Mouse (Mus musculus) forebrain, embryonic 16.5 days (tissue): ENCODE results near the gene Hspe1. TPM values are rescaled to one million over a fixed set of nuclear protein-coding genes. Genes with fewer than 3 reads are reported as not detected.

Experiments
- ATAC-seq: fragments of 200-750 bp; cut with Nextera tagmentation; 2 replicates; pipeline ENCODE4 v1.8.0; 2017; ENCODE audit warnings: mild to moderate bottlenecking, moderate library complexity
- H3K27ac ChIP-seq: fragments of 300-500 bp; sonication (generic); 2 replicates; pipeline ENCODE4 v1.5.1; 2014; ENCODE audit warnings: low read length, control low read depth
- H3K27me3 ChIP-seq: fragments of 300-500 bp; sonication (generic); replicated peaks from 2 replicates; pipeline ENCODE4 v1.6.1; 2014; ENCODE audit warnings: low read length; ENCODE audit not compliant: control insufficient read depth, insufficient read depth
- H3K36me3 ChIP-seq: fragments of 300-500 bp; sonication (generic); 2 replicates; pipeline ENCODE4 v1.6.1; 2014; ENCODE audit not compliant: control insufficient read depth, insufficient read depth
- H3K4me1 ChIP-seq: fragments of 300-500 bp; sonication (generic); replicated peaks from 2 replicates; pipeline ENCODE4 v1.6.1; 2014; ENCODE audit warnings: low read length; ENCODE audit not compliant: control insufficient read depth, insufficient read depth
- H3K4me2 ChIP-seq: fragments of 300-500 bp; sonication (generic); 2 replicates; pipeline ENCODE4 v1.6.1; 2014; ENCODE audit warnings: mild to moderate bottlenecking, low read length, control low read depth
- H3K4me3 ChIP-seq: fragments of 300-500 bp; sonication (generic); replicated peaks from 2 replicates; pipeline ENCODE4 v1.5.1; 2014; ENCODE audit warnings: mild to moderate bottlenecking, low read length, control low read depth
- H3K9ac ChIP-seq: fragments of 300-500 bp; sonication (generic); replicated peaks from 2 replicates; pipeline ENCODE4 v1.6.1; 2014; ENCODE audit warnings: low read depth, low read length, control low read depth
- H3K9me3 ChIP-seq: fragments of 300-500 bp; sonication (generic); 2 replicates; pipeline ENCODE4 v1.6.1; 2016; ENCODE audit warnings: low read length; ENCODE audit not compliant: control insufficient read depth
- WGBS: fragments of 180-500 bp; shearing (Covaris S2); extraction: QIAGEN DNeasy Blood & Tissue Kit; methylation state at CpG from one replicate; pipeline ENCODE4 v1.1.7; 2014; 5-methylcytosine and 5-hydroxymethylcytosine counted together
- polyA plus RNA-seq: library from polyadenylated mRNA; unstranded; fragments of >200 nt; fragmentation: Nextera tagmentation; extraction: Ambion mirVana; gene quantifications from 2 replicates; pipeline ENCODE4 v1.2.1, GENCODE M21; 2015

The Hspe1 gene
- polyA plus RNA-seq = 215 and 231 TPM in 2 replicates

- H3K9me3 ChIP-seq = no peaks in the 10 kb centered on the region
- H3K27ac ChIP-seq = peak within 1 kb of the TSS; percentile 93
- peak within 1 kb of the TSS; percentile 84 for H3K4me3 ChIP-seq
- H3K4me1 ChIP-seq = peaks cover 32% of the 10 kb centered on the region
- H3K9ac ChIP-seq = peak within 1 kb of the TSS; percentile 95
- ATAC-seq = peak; percentile 94
- 1% methylated on average over 59 of the region's 76 CpGs for WGBS
- no peaks in the 10 kb centered on the region for H3K27me3 ChIP-seq
- H3K4me2 ChIP-seq = peak within 1 kb of the TSS; percentile 95
- peaks cover 12% of the 10 kb centered on the region for H3K36me3 ChIP-seq
Observed at GRCm38 (mm10) chr1:55087932-55088610, at the start of gene Hspe1, which contains the start of gene Hspd1. Hspe1 (plus strand) TSS chr1:55088132. Hspd1 (minus strand) TSS chr1:55088243.

DNA sequence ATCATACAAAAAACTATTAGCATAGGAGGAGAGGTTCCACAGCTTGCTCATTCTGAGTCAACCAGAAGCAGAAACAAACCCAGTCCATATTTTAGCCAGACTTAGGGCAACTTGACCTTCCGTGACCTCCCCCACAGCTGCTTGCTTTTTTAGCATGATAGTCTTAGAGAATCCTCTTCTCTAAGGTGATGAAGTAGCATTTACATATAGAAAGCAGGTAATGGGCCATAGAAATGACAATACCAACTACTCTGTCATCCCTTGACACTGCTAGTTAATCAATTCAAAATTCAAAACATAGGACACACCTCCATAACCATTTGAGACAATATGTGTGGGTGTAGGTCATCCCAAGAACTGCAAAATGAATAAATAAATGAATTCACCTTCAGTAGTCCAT lies 48.0 kb upstream of the Hspe1 start:
- H3K4me2 ChIP-seq = no peak overlapping the region

DNA sequence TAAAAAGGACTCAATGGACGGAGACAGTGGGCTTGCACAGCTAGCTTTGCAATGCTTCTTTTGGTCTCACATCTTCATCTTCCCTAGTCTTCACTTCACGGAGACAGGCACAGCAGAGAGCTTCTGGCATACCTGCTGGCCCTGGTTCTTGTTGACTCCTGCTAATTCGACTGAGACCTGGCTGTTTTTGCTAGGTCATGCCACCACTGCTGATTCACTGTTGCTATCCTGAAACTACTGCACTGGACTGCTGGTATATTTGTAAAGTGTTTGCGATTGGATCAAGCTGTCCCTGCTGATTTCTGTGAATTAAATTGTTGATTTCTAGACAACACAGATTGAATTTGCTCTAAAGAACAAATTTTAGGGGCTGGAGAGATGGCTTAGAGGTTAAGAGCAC lies 46.2 kb upstream of the Hspe1 start:
- H3K9ac ChIP-seq = no peak overlapping the region
- ATAC-seq = no peak
- no peak overlapping the region for H3K4me2 ChIP-seq
- no peaks in the 10 kb centered on the region for H3K4me1 ChIP-seq
- peaks cover 10% of the 10 kb centered on the region for H3K9me3 ChIP-seq
- H3K4me3 ChIP-seq = no peak overlapping the region
- no peaks in the 10 kb centered on the region for H3K36me3 ChIP-seq
- no peak overlapping the region for H3K27ac ChIP-seq
- 90% methylated on average over 4 of the region's 4 CpGs for WGBS
- H3K27me3 ChIP-seq = no peaks in the 10 kb centered on the region

More for the DNA sequence above, 48.0 kb upstream of the Hspe1 start:
- Histone ChIP-seq H3K9me3 (peaks cover 10% of the 10 kb centered on the region), H3K4me3 (no peak overlapping the region), H3K4me1 (no peaks in the 10 kb centered on the region), H3K36me3 (no peaks in the 10 kb centered on the region), H3K9ac (no peak overlapping the region), H3K27ac (no peak overlapping the region), H3K27me3 (no peaks in the 10 kb centered on the region)
- 93% methylated on average over 1 of the region's 1 CpGs for WGBS
- ATAC-seq = no peak

DNA sequence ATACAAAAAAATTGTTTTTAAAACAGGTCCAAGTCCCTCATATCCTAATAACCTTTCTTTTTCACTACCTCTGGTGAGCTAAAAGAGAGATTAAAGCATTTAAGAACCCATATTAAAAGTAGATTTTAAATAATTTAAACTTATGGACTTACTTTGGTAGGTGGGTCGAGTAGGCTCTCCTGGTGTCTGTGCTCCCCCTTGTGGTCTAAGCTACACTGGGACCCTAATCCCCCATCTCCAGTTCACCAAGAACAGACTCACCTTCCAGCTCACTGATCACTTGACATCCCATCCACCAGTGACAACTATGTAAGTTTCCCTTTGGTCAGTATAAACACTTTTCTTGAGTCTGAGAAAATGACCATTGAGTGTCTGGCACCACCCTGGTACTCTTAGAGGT lies 45.7 kb upstream of the Hspe1 start:
- Histone ChIP-seq H3K4me1 (no peaks in the 10 kb centered on the region), H3K9me3 (peaks cover 10% of the 10 kb centered on the region), H3K27me3 (no peaks in the 10 kb centered on the region), H3K4me3 (no peak overlapping the region), H3K27ac (no peak overlapping the region), H3K36me3 (no peaks in the 10 kb centered on the region), H3K9ac (no peak overlapping the region), H3K4me2 (no peak overlapping the region)
- WGBS = 67% methylated on average over 1 of the region's 1 CpGs
- no peak for ATAC-seq

- no peaks in the 10 kb centered on the region for H3K36me3 ChIP-seq
- 89% methylated on average over 3 of the region's 3 CpGs for WGBS
- no peak overlapping the region for H3K27ac ChIP-seq
- H3K9me3 ChIP-seq = peaks cover 10% of the 10 kb centered on the region
- H3K27me3 ChIP-seq = no peaks in the 10 kb centered on the region
- no peak overlapping the region for H3K4me2 ChIP-seq
- H3K4me1 ChIP-seq = no peaks in the 10 kb centered on the region
- no peak for ATAC-seq
- H3K4me3 ChIP-seq = no peak overlapping the region
- H3K9ac ChIP-seq = no peak overlapping the region
Observed at GRCm38 (mm10) chr1:55043164-55043563, 44.8 kb upstream of the Hspe1 start.

GRCm38 (mm10) chr1:55048841-55049587 lies 38.9 kb upstream of the Hspe1 start:
- peaks cover 9% of the 10 kb centered on the region for H3K4me1 ChIP-seq
- no peaks in the 10 kb centered on the region for H3K36me3 ChIP-seq
- H3K27me3 ChIP-seq = peaks cover 2% of the 10 kb centered on the region; the same call in 1 of the 2 replicates
- no peaks in the 10 kb centered on the region for H3K9me3 ChIP-seq
- no peak overlapping the region for H3K9ac ChIP-seq
- no peak overlapping the region for H3K4me3 ChIP-seq
- 66% methylated on average over 4 of the region's 4 CpGs for WGBS
- no peak overlapping the region for H3K27ac ChIP-seq
- no peak overlapping the region for H3K4me2 ChIP-seq
- ATAC-seq = no peak

- Histone ChIP-seq H3K9ac (no peak overlapping the region; the same call in 1 of the 2 replicates), H3K27me3 (peaks cover 2% of the 10 kb centered on the region; the same call in 1 of the 2 replicates), H3K9me3 (no peaks in the 10 kb centered on the region), H3K4me1 (peaks cover 11% of the 10 kb centered on the region), H3K27ac (no peak overlapping the region), H3K36me3 (no peaks in the 10 kb centered on the region), H3K4me2 (peak overlapping the region; percentile 90), H3K4me3 (no peak overlapping the region; the same call in 1 of the 2 replicates)
- WGBS = 75% methylated on average over 3 of the region's 3 CpGs
- ATAC-seq = no peak
Observed at GRCm38 (mm10) chr1:55051671-55052070, 36.3 kb upstream of the Hspe1 start.

- Histone ChIP-seq H3K9ac (peak within 1 kb of the TSS; percentile 65), H3K4me1 (peaks cover 11% of the 10 kb centered on the region), H3K36me3 (no peaks in the 10 kb centered on the region), H3K9me3 (no peaks in the 10 kb centered on the region), H3K27me3 (peaks cover 2% of the 10 kb centered on the region; the same call in 1 of the 2 replicates), H3K4me3 (peak within 1 kb of the TSS; percentile 82), H3K27ac (peak within 1 kb of the TSS; percentile 64), H3K4me2 (peak within 1 kb of the TSS; percentile 90)
- ATAC-seq = peak; percentile 100
- under 1% methylated on average over 46 of the region's 46 CpGs for WGBS
Observed at GRCm38 (mm10) chr1:55052355-55052953, 35.5 kb upstream of the Hspe1 start, which contains the start of gene Coq10b. Coq10b (plus strand) TSS chr1:55052770.

DNA sequence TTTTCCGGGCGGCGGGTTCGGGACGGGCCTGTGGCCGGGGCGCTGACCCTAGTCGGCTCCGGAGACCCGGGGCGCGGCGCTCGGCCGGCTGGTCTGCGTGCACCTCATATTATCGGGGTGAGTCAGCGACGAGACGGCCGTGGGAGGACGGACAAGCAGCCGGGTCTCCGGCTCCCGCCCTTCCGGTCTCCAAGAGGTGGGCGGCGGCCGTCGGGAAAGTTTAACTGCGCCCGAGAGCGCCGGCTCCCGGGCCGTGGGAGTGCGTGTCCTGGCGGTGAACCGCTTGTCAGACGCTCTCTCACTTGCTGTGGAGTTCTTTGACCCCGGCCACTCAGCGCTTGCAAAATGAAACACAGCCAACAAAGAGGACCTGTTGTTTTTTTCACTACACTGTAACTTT lies 34.9 kb upstream of the Hspe1 start:
- peak overlapping the region; percentile 64 for H3K27ac ChIP-seq
- peaks cover 11% of the 10 kb centered on the region for H3K4me1 ChIP-seq
- WGBS = 0% methylated on average over 42 of the region's 42 CpGs
- peak overlapping the region; percentile 82 for H3K4me3 ChIP-seq
- H3K36me3 ChIP-seq = no peaks in the 10 kb centered on the region
- peak overlapping the region; percentile 78 for H3K4me2 ChIP-seq
- peaks cover 2% of the 10 kb centered on the region; the same call in 1 of the 2 replicates for H3K27me3 ChIP-seq
- H3K9me3 ChIP-seq = no peaks in the 10 kb centered on the region
- peak overlapping the region; percentile 65 for H3K9ac ChIP-seq
- no peak for ATAC-seq
